Mouse (Mus musculus) left cerebral cortex, adult 2 months (tissue): ENCODE results near the gene Hist1h2be. TPM values are rescaled to one million over a fixed set of nuclear protein-coding genes. Genes with fewer than 3 reads are reported as not detected.
"Not testable (repeated sequence)": the region's sequence is repeated elsewhere in the genome, so short reads cannot be mapped to it uniquely, and the experiment has no call there.

Experiments
- DNase-seq, 2 experiments: peaks; one replicate each; pipeline ENCODE4 v3.0.0; 2021 to 2022; ENCODE audit warnings: low spot score in 2 of 2, mixed read lengths in 1 of 2; ENCODE audit errors: extremely low spot score in 1 of 2
- H3K27ac ChIP-seq: fragments of 200-600 bp; 2 replicates; pipeline ENCODE4 v1.8.1; 2022
- H3K4me3 ChIP-seq: fragments of 200-600 bp; 2 replicates; pipeline ENCODE4 v1.8.1; 2022
- CTCF ChIP-seq: fragments of 200-600 bp; IDR thresholded peaks from 2 replicates; pipeline ENCODE4 v1.8.1; 2022; ENCODE audit warnings: antibody characterized with exemption, mild to moderate bottlenecking, moderate library complexity
- intact Hi-C: fragments of 180-260 bp; cut with DNase I; formaldehyde crosslinking; loops from one replicate; pipeline ENCODE4 v1.15.1; 2025
- microRNA-seq, 2 experiments: library from miRNA; unstranded; fragments of <30 nt; microRNA quantifications; one replicate each; pipeline ENCODE4 v1.2.0; 2021
- total RNA-seq, 2 experiments: library from RNA; stranded (reverse); gene quantifications; 2 replicates each; pipeline ENCODE4 v1.2.3; 2021

Gene Hist1h2be
- total RNA-seq, 2 experiments from 2014 or later, result 5.4 to 7.9 TPM

- intact Hi-C loops, result no loop called here
- DNase-seq, result no peak
- Histone ChIP-seq H3K27ac (no peak overlapping the region), H3K4me3 (no peak overlapping the region)
- no peak for TF ChIP-seq CTCF
Observed at GRCm38 (mm10) chr13:23541497-23541896, 79.4 kb downstream of the Hist1h2be start.

DNA sequence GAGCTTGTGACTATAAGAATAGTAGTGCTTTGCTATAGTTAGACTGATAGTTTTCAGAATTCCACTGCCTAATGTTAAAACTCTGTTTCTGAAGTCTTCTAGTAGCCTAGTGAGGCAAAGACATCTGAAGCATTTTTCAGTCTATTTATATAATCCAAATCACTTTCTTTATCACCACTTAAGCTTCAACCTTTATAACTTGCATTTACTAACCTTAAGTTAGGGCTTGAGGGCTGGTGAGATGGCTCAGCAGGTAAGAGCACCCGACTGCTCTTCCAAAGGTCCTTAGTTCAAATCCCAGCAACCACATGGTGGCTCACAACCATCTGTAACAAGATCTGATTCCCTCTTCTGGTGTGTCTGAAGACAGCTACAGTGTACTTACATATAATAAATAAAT is 81.1 kb downstream of the Hist1h2be start:
- not testable (repeated sequence) for H3K4me3 ChIP-seq, DNase-seq, H3K27ac ChIP-seq
- intact Hi-C loops, result loop anchor here (10.0 kb wide), 1 partner anchor 1715 kb away; no protein-coding TSS in a partner anchor

- intact Hi-C loops, result loop anchor here (10.0 kb wide), 1 partner anchor 1713 kb away; no protein-coding TSS in a partner anchor
- no peak for DNase-seq
- TF ChIP-seq CTCF, result no peak
- H3K27ac ChIP-seq, result no peak overlapping the region
- H3K4me3 ChIP-seq, result no peak overlapping the region
Observed at GRCm38 (mm10) chr13:23538249-23538648, 82.7 kb downstream of the Hist1h2be start.

DNA sequence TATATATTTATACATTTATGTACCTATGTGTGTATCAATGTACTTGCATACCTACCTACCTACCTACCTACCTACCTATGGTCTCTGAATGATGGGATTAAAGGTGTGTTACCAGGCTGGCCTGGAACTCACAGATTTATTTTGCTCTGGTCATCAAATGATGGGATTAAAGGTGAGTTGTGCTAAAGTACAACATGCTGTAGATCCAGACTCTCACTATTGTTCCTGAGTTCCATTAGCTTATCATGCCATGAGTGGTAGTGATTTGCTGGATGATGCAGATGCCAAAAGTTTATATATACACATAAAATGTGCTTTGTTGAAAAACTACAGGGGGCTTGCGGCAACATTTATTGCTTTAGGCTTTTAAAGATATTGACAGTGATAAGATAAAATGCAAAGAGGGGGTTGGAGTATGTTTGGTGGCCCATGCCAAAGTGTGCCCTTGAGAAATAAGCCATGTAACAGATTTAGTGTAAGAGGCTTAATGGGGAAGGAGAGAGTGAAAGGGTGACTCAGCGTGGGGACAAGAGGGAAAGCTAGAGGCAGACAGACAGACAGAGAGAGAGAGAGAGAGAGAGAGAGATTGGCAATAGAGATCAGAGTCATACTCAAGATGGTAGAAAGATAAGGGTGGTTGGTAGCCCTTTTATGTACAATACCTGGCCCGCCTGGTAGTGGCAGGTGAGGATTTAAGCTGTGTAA is 83.8 kb downstream of the Hist1h2be start:
- H3K27ac ChIP-seq, result no peak overlapping the region
- H3K4me3 ChIP-seq, result no peak overlapping the region
- intact Hi-C loops, result loop anchor here (10.0 kb wide), 1 partner anchor 1712 kb away; no protein-coding TSS in a partner anchor
- no peak for TF ChIP-seq CTCF
- no peak for DNase-seq

DNA sequence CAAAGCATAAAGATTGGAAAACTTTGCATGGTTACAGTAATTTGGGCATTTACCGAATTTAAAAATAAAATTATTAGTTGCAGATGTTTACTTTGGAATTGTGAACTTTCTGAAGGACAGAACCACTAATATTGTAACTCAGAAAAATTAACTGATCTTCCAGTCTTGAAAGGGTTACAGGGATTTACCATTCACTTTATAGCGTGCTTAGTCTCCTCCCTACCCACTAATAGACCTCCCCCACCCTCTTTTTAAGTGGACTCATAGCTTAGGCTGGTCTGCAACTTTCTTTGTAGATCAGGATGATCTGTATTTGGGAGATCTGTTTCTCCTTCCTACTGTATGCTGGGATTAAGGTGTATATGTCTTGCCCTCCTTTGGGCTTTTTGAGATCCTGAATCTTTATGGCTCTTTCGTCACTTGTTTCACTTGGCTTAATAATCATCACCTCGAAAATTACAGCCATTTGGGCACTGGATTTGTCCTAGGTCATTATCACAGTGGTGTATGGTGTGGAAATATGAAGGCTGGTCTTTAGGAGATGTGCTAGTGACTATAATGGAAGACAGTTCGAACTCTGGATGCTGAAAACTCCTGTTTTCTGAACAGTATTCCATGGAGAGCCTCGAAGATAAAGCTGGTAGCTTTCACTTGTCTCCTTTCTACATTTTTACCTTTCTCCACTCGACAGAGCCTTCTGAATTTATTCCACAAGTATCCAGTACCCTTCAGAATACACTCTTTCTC is 84.7 kb downstream of the Hist1h2be start:
- Histone ChIP-seq H3K27ac (no peak overlapping the region), H3K4me3 (no peak overlapping the region)
- TF ChIP-seq CTCF, result no peak
- intact Hi-C loops, result loop anchor here (10.0 kb wide), 1 partner anchor 1711 kb away; no protein-coding TSS in a partner anchor
- DNase-seq, result no peak

- not testable (repeated sequence) for H3K27ac ChIP-seq
- intact Hi-C loops, result loop anchor here (10.0 kb wide), 1 partner anchor 1711 kb away; no protein-coding TSS in a partner anchor
- peak within 1 kb of the TSS; percentile 48 for H3K4me3 ChIP-seq
- peak; percentile 4; the same call in 1 of the 2 replicates for TF ChIP-seq CTCF
- peak; percentile 86 to 87 for DNase-seq
Observed at GRCm38 (mm10) chr13:23535137-23536075, 85.5 kb downstream of the Hist1h2be start, which contains the start of gene Hist1h3g. Hist1h3g (plus strand) TSS chr13:23535422.

- H3K27ac ChIP-seq, result no peak overlapping the region
- no peak for DNase-seq
- H3K4me3 ChIP-seq, result peak overlapping the region; percentile 48
- no peak for TF ChIP-seq CTCF
- intact Hi-C loops, result loop anchor here (5.0 to 10.0 kb wide), 6 partner anchors 38 to 1822 kb away; partner anchors contain the start of genes Hist1h2ac, Hist1h2ad, Hist1h2ae and Hist1h2ag
Observed at GRCm38 (mm10) chr13:23534368-23535131, 86.4 kb downstream of the Hist1h2be start.

Small RNA genes within 50 kb of the gene (microRNA-seq; reads per million reads assigned to microRNA genes)
- gene Gm44297, result 0 reads per million in 2 experiments
- gene Gm44359, result 0 reads per million in 2 experiments
- 0 to 0.24 reads per million in 2 experiments for gene Gm44394

Other genes with a start within 250 kb of the Hist1h2be start
- 1 to 10 TPM; 8.9 to 9.8 TPM for gene Abt1, start 197.3 kb downstream of the Hist1h2be start, total RNA-seq
- gene Btn1a1, start 155.2 kb downstream of the Hist1h2be start, total RNA-seq, result not detected
- 1 to 10 TPM in 1 of 2 experiments, under 1 TPM in 1; 0.65 to 1.4 TPM for gene Btn2a2, start 132.3 kb downstream of the Hist1h2be start, total RNA-seq
- 100 to 1,000 TPM; 289 to 340 TPM for gene Hist1h4h, start 90.1 kb downstream of the Hist1h2be start, total RNA-seq
- gene Hist1h2af, start 87.2 kb downstream of the Hist1h2be start, total RNA-seq, result 1 to 10 TPM; 2.4 to 4.4 TPM
- gene Hist1h3g, start 85.7 kb downstream of the Hist1h2be start, total RNA-seq, result 1 to 10 TPM; 2.6 to 5.1 TPM
- gene Hist1h2bh, start 77.7 kb downstream of the Hist1h2be start, total RNA-seq, result under 1 TPM; 0.61 TPM
- gene Hist1h3f, start 77.1 kb downstream of the Hist1h2be start, total RNA-seq, result 10 to 100 TPM; 12.9 to 15.5 TPM
- gene Hist1h4f, start 69.5 kb downstream of the Hist1h2be start, total RNA-seq, result 100 to 1,000 TPM; 161 to 177 TPM
- 1 to 10 TPM; 3.5 TPM for gene Hist1h1d, start 67.9 kb downstream of the Hist1h2be start, total RNA-seq
- gene Hist1h3e, start 58.8 kb downstream of the Hist1h2be start, total RNA-seq, result 10 to 100 TPM; 40.1 to 50.4 TPM
- 1 to 10 TPM; 2.4 to 5.0 TPM for gene Hist1h2ae, start 49.9 kb downstream of the Hist1h2be start, total RNA-seq
- 10 to 100 TPM; 68.0 to 71.2 TPM for gene Hist1h2bg, start 49.7 kb downstream of the Hist1h2be start, total RNA-seq
- 10 to 100 TPM; 19.7 to 24.1 TPM for gene Hist1h2bf, start 46.9 kb downstream of the Hist1h2be start, total RNA-seq
- 1 to 10 TPM; 3.8 to 9.0 TPM for gene Hist1h2ad, start 46.7 kb downstream of the Hist1h2be start, total RNA-seq
- 1 to 10 TPM; 6.9 to 9.9 TPM for gene Hist1h3d, start 45.4 kb downstream of the Hist1h2be start, total RNA-seq
- gene Hist1h4d, start 39.5 kb downstream of the Hist1h2be start, total RNA-seq, result 100 to 1,000 TPM; 141 to 157 TPM
- gene Hist1h1e, start 1.4 kb upstream of the Hist1h2be start, total RNA-seq, result 10 to 100 TPM; 53.2 to 57.3 TPM
- 1 to 10 TPM; 2.1 to 2.7 TPM for gene Hist1h2ac, start 62.8 kb upstream of the Hist1h2be start, total RNA-seq
- 10 to 100 TPM; 27.0 to 29.1 TPM for gene Hist1h2bc, start 63.1 kb upstream of the Hist1h2be start, total RNA-seq
- gene Hist1h1t, start 74.7 kb upstream of the Hist1h2be start, total RNA-seq, result not detected
- gene Hist1h4c, start 77.3 kb upstream of the Hist1h2be start, total RNA-seq, result 100 to 1,000 TPM; 103 TPM
- gene Hfe, start 89.7 kb upstream of the Hist1h2be start, total RNA-seq, result 1 to 10 TPM; 2.4 to 3.1 TPM
- gene Hist1h1c, start 117.7 kb upstream of the Hist1h2be start, total RNA-seq, result 10 to 100 TPM; 53.4 to 53.7 TPM
- gene Hist1h3c, start 124.5 kb upstream of the Hist1h2be start, total RNA-seq, result 1 to 10 TPM; 1.0 to 1.3 TPM
- gene Hist1h2bb, start 125.6 kb upstream of the Hist1h2be start, total RNA-seq, result 10 to 100 TPM; 12.3 to 19.0 TPM
- gene Hist1h2ab, start 130.0 kb upstream of the Hist1h2be start, total RNA-seq, result 10 to 100 TPM; 19.9 to 21.0 TPM
- gene Hist1h3b, start 131.1 kb upstream of the Hist1h2be start, total RNA-seq, result 1 to 10 TPM; 6.6 to 7.5 TPM
- 10 to 100 TPM; 62.5 to 93.5 TPM for gene Hist1h4b, start 135.9 kb upstream of the Hist1h2be start, total RNA-seq
- gene Hist1h4a, start 140.1 kb upstream of the Hist1h2be start, total RNA-seq, result 10 to 100 TPM; 53.1 to 70.3 TPM
- gene Hist1h3a, start 141.3 kb upstream of the Hist1h2be start, total RNA-seq, result 10 to 100 TPM; 31.1 to 37.0 TPM
- 10 to 100 TPM; 21.6 to 22.6 TPM for gene Hist1h1a, start 142.5 kb upstream of the Hist1h2be start, total RNA-seq
- gene Trim38, start 148.8 kb upstream of the Hist1h2be start, total RNA-seq, result not detected
- not detected for gene Slc17a2, start 185.9 kb upstream of the Hist1h2be start, total RNA-seq
- gene Slc17a3, start 218.3 kb upstream of the Hist1h2be start, total RNA-seq, result not detected
- gene Slc17a1, start 246.6 kb upstream of the Hist1h2be start, total RNA-seq, result not detected